Mouse (Mus musculus): Measurements from ENCODE around the gene Irf2. TPM values are rescaled to one million over a fixed set of nuclear protein-coding genes. Genes with fewer than 3 reads are reported as not detected.
"Not testable (repeated sequence)": the region's sequence is repeated elsewhere in the genome, so short reads cannot be mapped to it uniquely, and the experiment has no call there.

The Irf2 gene
- polyA plus RNA-seq, 1 experiment from 2014 or later: 15.3 TPM

DNA sequence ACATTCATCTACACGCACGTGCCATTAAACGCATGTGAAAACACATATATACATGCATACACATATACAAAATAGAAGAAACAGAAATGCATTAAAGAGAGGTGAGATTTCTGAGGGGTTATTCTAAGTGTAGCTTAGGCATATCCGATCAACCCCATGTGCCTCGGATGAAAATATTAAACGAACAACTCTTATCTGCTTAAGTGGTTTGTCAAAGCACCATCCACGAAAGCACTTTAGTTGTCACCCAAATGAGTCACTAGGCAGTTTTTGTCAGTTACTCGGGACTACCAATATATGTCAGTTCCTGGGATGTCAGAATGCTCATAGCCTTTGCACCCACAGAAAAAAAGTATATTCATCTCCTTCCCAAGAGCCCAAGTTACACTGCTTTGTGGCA, 21.2 kb upstream of the Irf2 start:
- 92% methylated on average over 8 of the region's 8 CpGs for WGBS
- DNase-seq (ENCODE audit: low spot score): no peak

DNA sequence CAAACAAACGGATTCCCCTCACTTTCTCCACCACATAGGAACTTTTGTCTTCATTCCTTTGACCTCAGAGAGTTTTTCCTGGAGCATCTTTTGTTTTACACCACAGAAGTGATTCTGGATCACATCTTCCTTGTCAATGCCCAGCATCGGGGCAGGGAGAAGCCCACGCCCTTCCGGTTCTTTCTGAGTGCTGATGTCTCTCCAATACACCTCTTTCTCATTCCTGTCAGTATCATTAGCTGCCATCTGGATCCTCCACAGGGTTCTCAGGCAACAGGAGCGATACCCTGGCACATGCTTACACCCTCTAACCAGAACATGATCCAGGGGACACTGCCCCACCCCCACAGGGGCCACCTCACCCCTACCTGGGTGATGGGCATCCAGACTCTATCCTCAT, 20.8 kb upstream of the Irf2 start:
- no peak for DNase-seq (ENCODE audit: low spot score)
- Histone ChIP-seq H3K4me2 (ENCODE audit: low read depth, severe bottlenecking) (no peak overlapping the region), H3K27me3 (ENCODE audit: control insufficient read depth, insufficient read depth, low read length) (no peaks in the 10 kb centered on the region), H3K9me3 (ENCODE audit: control insufficient read depth, low read length) (no peaks in the 10 kb centered on the region), H3K27ac (replicated peaks; ENCODE audit: low read depth, low read length) (no peak overlapping the region), H3K9ac (ENCODE audit: low read length) (no peak overlapping the region), H3K4me1 (ENCODE audit: control insufficient read depth, insufficient read depth, low read length) (no peaks in the 10 kb centered on the region; the same call in 1 of the 2 replicates), H3K36me3 (ENCODE audit: control insufficient read depth, insufficient read depth, low read length) (no peaks in the 10 kb centered on the region), H3K4me3 (ENCODE audit: low read depth, low read length) (no peak overlapping the region)
- 88% methylated on average over 5 of the region's 5 CpGs for WGBS
- ATAC-seq (ENCODE audit: insufficient number of reproducible peaks, low FRiP score, low TSS enrichment, low read depth): no peak

More for the DNA sequence above, 21.2 kb upstream of the Irf2 start:
- H3K9me3 ChIP-seq (ENCODE audit: control insufficient read depth, low read length): no peaks in the 10 kb centered on the region
- ATAC-seq (ENCODE audit: insufficient number of reproducible peaks, low FRiP score, low TSS enrichment, low read depth): no peak
- no peak overlapping the region for H3K9ac ChIP-seq (ENCODE audit: low read length)
- H3K36me3 ChIP-seq (ENCODE audit: control insufficient read depth, insufficient read depth, low read length): no peaks in the 10 kb centered on the region
- H3K27me3 ChIP-seq (ENCODE audit: control insufficient read depth, insufficient read depth, low read length): no peaks in the 10 kb centered on the region
- H3K4me3 ChIP-seq (ENCODE audit: low read depth, low read length): no peak overlapping the region
- no peak overlapping the region for H3K27ac ChIP-seq (replicated peaks; ENCODE audit: low read depth, low read length)
- no peaks in the 10 kb centered on the region; the same call in 1 of the 2 replicates for H3K4me1 ChIP-seq (ENCODE audit: control insufficient read depth, insufficient read depth, low read length)
- no peak overlapping the region for H3K4me2 ChIP-seq (ENCODE audit: low read depth, severe bottlenecking)

DNA sequence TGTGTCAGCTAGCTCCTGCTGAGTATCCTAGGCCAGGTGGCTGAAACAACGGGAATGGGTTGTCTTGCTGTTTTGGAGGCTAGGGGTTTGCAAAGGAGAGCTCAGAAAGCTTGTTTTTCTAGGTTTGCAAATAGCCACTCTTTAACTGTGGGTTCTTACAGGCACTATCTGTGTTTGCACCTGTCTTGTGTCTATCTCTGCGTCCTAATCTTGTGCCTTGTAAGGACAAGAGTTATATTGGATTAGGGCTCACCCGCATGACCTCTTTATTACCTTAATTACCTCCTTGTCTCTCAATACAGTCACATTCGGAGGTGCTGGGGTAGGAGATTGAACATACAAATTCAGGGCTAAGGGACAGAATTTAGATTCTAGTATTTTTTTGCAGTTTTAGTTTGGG, 18.9 kb upstream of the Irf2 start:
- Histone ChIP-seq H3K9ac (ENCODE audit: low read length) (no peak overlapping the region), H3K4me1 (ENCODE audit: control insufficient read depth, insufficient read depth, low read length) (no peaks in the 10 kb centered on the region; the same call in 1 of the 2 replicates), H3K27ac (replicated peaks; ENCODE audit: low read depth, low read length) (no peak overlapping the region), H3K36me3 (ENCODE audit: control insufficient read depth, insufficient read depth, low read length) (no peaks in the 10 kb centered on the region), H3K4me2 (ENCODE audit: low read depth, severe bottlenecking) (no peak overlapping the region), H3K27me3 (ENCODE audit: control insufficient read depth, insufficient read depth, low read length) (no peaks in the 10 kb centered on the region), H3K9me3 (ENCODE audit: control insufficient read depth, low read length) (no peaks in the 10 kb centered on the region), H3K4me3 (ENCODE audit: low read depth, low read length) (no peak overlapping the region)
- 52% methylated on average over 4 of the region's 4 CpGs for WGBS
- DNase-seq (ENCODE audit: low spot score) (no peak), ATAC-seq (ENCODE audit: insufficient number of reproducible peaks, low FRiP score, low TSS enrichment, low read depth) (no peak)

DNA sequence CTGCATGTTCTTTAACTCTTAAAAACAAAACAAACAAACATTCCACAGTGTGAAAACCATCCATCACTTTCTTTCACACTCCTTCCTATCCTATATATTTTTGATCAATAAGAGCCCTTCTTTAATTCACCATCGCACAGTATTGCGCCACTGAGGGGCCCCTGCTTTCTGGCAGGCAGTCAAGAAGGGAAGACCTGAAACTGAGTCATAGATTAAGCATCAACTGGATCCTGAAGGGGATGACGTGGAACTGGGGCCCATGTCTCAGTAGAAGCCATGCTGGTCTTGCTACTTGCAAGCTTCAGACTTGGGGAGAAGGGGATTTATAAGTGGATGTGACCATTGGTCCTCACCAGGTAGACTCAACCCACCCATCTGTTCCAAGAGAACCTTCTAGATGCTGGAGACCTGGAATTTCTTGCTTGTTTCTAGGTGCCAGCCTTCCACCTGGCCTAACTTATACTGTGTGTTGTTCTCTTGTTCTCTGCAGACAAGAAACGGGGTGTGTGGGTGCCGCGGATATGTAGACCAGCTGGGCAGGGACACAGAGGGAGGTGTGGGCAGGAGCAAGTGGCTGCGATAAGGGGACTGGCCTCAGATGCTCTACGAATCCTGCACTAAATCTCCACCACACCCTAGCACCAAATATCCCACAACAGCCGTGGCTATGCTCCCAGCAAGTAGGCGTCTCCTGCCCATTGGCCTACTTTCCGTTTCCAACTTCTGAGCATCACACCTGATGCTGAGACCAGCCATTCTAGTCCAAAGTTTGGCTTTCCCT, 18.3 kb upstream of the Irf2 start:
- no peaks in the 10 kb centered on the region for H3K27me3 ChIP-seq (ENCODE audit: control insufficient read depth, insufficient read depth, low read length)
- WGBS: 89% methylated on average over 11 of the region's 11 CpGs
- H3K4me1 ChIP-seq (ENCODE audit: control insufficient read depth, insufficient read depth, low read length): no peaks in the 10 kb centered on the region; the same call in 1 of the 2 replicates
- no peak overlapping the region for H3K27ac ChIP-seq (replicated peaks; ENCODE audit: low read depth, low read length)
- DNase-seq (ENCODE audit: low spot score) (no peak), ATAC-seq (ENCODE audit: insufficient number of reproducible peaks, low FRiP score, low TSS enrichment, low read depth) (no peak)
- H3K4me3 ChIP-seq (ENCODE audit: low read depth, low read length): no peak overlapping the region
- H3K4me2 ChIP-seq (ENCODE audit: low read depth, severe bottlenecking): no peak overlapping the region
- no peaks in the 10 kb centered on the region for H3K9me3 ChIP-seq (ENCODE audit: control insufficient read depth, low read length)
- no peak overlapping the region for H3K9ac ChIP-seq (ENCODE audit: low read length)
- no peaks in the 10 kb centered on the region for H3K36me3 ChIP-seq (ENCODE audit: control insufficient read depth, insufficient read depth, low read length)

DNA sequence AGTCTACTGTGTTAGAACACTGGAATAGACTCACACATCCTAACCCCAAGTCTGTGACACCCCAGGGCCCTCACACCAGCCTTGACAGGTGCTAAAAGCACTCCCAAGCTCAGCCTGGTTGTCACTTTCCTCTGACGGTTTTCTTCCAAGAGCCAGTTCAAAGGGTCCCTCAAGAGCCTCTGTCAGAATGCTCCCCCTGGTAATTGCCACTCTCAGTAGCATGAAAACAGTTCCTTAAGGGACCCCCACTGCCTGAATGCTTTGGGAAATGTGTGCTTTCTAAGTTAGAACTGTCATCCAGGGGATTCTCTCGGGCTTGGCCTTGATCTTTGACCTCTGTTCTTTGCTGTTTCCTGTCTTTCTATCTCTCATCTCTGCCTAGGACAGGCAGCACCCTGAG, 17.0 kb upstream of the Irf2 start:
- Histone ChIP-seq H3K4me2 (ENCODE audit: low read depth, severe bottlenecking) (no peak overlapping the region), H3K27ac (replicated peaks; ENCODE audit: low read depth, low read length) (no peak overlapping the region), H3K4me1 (ENCODE audit: control insufficient read depth, insufficient read depth, low read length) (no peaks in the 10 kb centered on the region), H3K9ac (ENCODE audit: low read length) (no peak overlapping the region), H3K9me3 (ENCODE audit: control insufficient read depth, low read length) (no peaks in the 10 kb centered on the region), H3K36me3 (ENCODE audit: control insufficient read depth, insufficient read depth, low read length) (no peaks in the 10 kb centered on the region), H3K27me3 (ENCODE audit: control insufficient read depth, insufficient read depth, low read length) (no peaks in the 10 kb centered on the region), H3K4me3 (ENCODE audit: low read depth, low read length) (no peak overlapping the region)
- no peak for ATAC-seq (ENCODE audit: insufficient number of reproducible peaks, low FRiP score, low TSS enrichment, low read depth)
- 24% methylated on average over 2 of the region's 2 CpGs for WGBS
- DNase-seq (ENCODE audit: low spot score): no peak

DNA sequence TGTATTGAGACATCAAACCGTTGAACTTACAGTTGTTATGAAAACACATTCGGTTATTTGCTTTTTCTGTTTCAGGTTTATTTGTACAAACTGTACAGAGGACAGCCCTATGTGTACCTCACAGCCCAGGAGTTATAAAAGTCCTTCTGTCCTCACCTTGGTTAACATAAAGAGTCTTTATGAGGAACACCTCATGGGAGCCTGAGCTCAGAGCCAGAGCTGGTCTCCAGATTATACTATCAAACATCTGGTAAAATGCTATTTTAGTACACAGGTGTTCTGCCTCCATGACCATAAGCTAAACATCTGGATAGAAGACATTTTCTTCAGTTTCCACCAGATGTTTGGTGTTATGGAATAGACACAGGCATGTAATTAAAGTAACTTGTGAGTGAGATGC, 13.1 kb upstream of the Irf2 start:
- Histone ChIP-seq H3K27ac (replicated peaks; ENCODE audit: low read depth, low read length) (no peak overlapping the region), H3K9ac (ENCODE audit: low read length) (no peak overlapping the region), H3K27me3 (ENCODE audit: control insufficient read depth, insufficient read depth, low read length) (no peaks in the 10 kb centered on the region), H3K4me3 (ENCODE audit: low read depth, low read length) (no peak overlapping the region), H3K9me3 (ENCODE audit: control insufficient read depth, low read length) (no peaks in the 10 kb centered on the region), H3K36me3 (ENCODE audit: control insufficient read depth, insufficient read depth, low read length) (no peaks in the 10 kb centered on the region), H3K4me1 (ENCODE audit: control insufficient read depth, insufficient read depth, low read length) (no peaks in the 10 kb centered on the region), H3K4me2 (ENCODE audit: low read depth, severe bottlenecking) (no peak overlapping the region)
- WGBS: 94% methylated on average over 2 of the region's 2 CpGs
- ATAC-seq (ENCODE audit: insufficient number of reproducible peaks, low FRiP score, low TSS enrichment, low read depth): peak; percentile 54; the same call in 1 of the 2 replicates
- no peak for DNase-seq (ENCODE audit: low spot score)

DNA sequence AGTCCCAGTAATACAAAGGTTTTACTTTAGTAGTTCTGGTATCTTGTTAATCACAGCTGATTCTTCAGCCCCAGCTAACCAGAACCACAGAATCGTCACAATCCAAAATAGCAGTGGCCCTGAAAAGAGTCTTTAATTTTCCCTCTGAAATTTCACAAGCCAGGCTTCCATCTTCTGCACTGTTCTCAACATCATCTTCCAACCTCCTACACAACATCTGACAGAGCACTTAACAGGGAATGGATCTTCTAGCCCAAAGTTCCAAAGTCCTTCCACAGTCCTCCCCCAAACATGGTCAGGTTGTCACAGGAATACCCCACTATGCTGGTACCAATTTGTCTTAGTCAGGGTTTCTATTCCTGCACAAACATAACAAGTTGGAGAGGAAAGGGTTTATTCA, 9.9 kb upstream of the Irf2 start:
- DNase-seq (ENCODE audit: low spot score); H3K4me1 ChIP-seq (ENCODE audit: control insufficient read depth, insufficient read depth, low read length); H3K4me2 ChIP-seq (ENCODE audit: low read depth, severe bottlenecking); H3K9ac ChIP-seq (ENCODE audit: low read length); ATAC-seq (ENCODE audit: insufficient number of reproducible peaks, low FRiP score, low TSS enrichment, low read depth); H3K9me3 ChIP-seq (ENCODE audit: control insufficient read depth, low read length); H3K27ac ChIP-seq (replicated peaks; ENCODE audit: low read depth, low read length); H3K27me3 ChIP-seq (ENCODE audit: control insufficient read depth, insufficient read depth, low read length); H3K36me3 ChIP-seq (ENCODE audit: control insufficient read depth, insufficient read depth, low read length); H3K4me3 ChIP-seq (ENCODE audit: low read depth, low read length): not testable (repeated sequence)
- WGBS: 87% methylated on average over 1 of the region's 1 CpGs

DNA sequence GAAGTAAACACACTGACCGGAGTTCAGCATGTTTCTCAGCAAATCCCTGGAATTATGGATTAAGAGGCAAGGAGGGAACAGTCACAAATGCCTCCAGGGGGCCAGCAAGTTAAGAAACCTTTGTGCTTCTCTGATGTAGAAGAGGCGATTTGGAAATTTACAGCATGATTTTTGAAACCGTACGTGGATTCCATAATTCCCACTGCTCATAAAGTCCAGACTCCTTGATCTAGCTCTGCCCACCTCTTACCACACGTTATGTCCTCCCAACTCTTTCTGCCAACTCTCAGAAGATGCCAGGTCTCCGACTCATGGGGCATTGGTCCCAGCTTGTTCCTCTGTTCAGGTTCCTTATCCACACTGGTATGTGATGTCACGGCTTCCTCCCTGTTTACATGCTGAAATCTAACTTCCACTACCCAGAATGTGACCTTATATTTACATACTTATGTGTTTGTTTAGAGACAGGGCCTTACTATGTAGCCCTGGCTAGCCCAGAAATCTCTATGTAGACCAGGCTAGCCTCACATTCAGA, 7.1 kb upstream of the Irf2 start:
- Histone ChIP-seq H3K36me3 (ENCODE audit: control insufficient read depth, insufficient read depth, low read length) (no peaks in the 10 kb centered on the region), H3K27me3 (ENCODE audit: control insufficient read depth, insufficient read depth, low read length) (no peaks in the 10 kb centered on the region), H3K4me1 (ENCODE audit: control insufficient read depth, insufficient read depth, low read length) (no peaks in the 10 kb centered on the region), H3K27ac (replicated peaks; ENCODE audit: low read depth, low read length) (no peak overlapping the region), H3K4me3 (ENCODE audit: low read depth, low read length) (no peak overlapping the region), H3K9me3 (ENCODE audit: control insufficient read depth, low read length) (no peaks in the 10 kb centered on the region), H3K9ac (ENCODE audit: low read length) (no peak overlapping the region), H3K4me2 (ENCODE audit: low read depth, severe bottlenecking) (no peak overlapping the region)
- no peak for DNase-seq (ENCODE audit: low spot score)
- 87% methylated on average over 7 of the region's 7 CpGs for WGBS
- no peak for ATAC-seq (ENCODE audit: insufficient number of reproducible peaks, low FRiP score, low TSS enrichment, low read depth)
